Mouse (Mus musculus): ENCODE measurements at regions not wholly inside any gene's neighbourhood (a gene's known extent, or its start where the extent isn't known, plus 50 kb on each side); places are given as distances from the start of the nearest gene placed in this dataset.

DNA sequence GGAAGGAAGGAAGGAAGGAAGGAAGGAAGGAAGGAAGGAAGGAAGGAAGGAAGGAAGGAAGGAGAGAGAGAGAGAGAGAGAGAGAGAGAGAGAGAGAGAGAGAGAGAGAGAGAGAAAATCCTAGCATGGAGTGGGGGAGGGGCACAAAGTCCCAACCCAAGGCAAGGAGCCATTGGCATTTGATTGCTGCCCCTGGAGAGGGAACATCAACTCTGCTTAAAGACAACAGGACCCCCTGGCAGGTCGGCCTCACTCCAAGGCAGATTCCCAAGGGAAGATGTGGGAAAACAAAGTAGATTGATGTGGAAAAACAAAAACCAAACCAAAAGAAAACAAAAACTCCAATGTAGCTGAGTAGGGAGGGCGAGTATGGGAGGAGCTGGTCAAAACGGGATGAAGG lies 49.9 kb upstream of the Fzd10 start:
- DNase-seq (ENCODE audit: low spot score in 2 of 2): no peak
- intact Hi-C loops (cut with DNase I): no loop called here

DNA sequence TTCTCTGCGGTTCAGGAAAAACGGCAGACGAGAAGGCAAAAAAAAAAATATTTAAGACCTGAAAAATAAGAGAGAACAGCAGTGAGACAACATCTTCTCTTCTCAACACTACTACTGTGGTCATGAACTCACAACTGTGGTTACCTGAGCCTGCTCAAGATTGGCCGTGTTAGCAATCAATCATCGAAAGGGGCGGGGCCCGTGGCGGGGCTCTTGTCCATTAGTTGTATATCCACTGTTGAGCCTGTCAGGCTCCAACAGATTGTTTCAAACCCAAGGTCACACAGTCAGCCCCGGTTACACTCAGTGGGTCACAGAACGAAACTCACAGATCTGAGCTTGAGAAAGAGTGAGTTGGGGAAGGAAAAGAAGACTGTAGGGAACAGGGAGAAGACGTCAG lies 50.8 kb upstream of the Fzd10 start:
- intact Hi-C loops (cut with DNase I): no loop called here
- DNase-seq (ENCODE audit: low spot score in 2 of 2): no peak

DNA sequence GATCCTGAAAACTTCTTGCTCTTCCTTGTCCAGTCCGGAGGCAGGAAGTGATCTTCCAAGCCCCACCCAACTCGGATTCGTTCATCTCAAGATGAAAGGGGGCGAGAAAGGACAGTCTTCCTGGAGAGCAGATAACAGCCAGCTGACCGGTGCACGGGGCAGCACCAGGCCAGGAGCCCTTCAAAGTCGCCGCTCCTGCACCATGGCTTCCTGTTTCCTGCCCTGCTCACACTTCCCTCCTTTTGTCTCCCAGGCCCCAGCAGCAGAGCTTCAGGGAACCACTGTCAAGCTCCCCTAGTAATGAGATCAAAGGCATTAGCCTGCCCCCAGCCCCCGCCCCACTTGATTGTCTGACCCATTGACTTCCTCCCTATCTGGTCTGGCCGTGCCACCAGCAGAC lies 58.6 kb upstream of the Fzd10 start:
- DNase-seq (ENCODE audit: low spot score in 2 of 2): no peak
- intact Hi-C loops (cut with DNase I): no loop called here

DNA sequence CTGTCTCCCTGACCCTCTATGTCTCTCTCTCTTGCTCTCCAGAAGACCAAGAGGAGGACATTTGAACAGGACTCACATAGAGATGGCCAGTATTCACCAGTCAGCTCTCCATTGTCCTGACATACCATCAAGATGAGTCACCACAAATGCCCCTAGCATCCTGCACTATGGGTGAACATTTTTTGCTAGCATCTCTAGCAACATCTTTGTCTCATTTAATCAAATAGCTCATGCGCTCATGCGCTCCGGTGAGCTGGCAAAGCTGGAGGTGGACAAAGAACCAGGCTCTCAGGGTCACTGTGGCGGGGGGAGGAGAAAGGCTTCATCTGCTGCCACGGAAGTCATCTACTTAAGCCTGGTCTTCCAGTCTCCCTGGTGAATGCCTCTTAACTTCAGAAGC lies 62.0 kb upstream of the Fzd10 start:
- intact Hi-C loops (cut with DNase I): loop anchor here (5.0 kb wide), 1 partner anchor 124 kb away; no protein-coding TSS in a partner anchor
- no peak for DNase-seq (ENCODE audit: low spot score in 2 of 2)

DNA sequence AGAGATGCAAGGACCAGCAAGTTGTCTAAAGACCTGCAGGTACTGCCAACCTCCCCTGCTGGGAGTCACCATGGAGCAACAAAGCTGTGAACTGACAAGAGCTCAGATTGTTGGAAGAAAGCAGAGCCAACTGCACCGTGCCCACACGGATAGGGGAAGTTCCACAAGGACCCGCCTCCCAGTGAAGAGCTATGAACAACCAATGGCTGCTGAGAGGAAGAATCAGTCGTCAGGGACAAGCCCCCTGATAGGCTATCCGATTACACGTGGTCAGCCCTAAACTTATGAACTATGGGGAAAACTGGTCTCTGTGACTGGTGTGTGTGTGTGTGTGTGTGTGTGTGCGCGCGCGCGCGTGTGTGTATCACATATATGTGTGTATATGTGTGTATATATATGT lies 63.4 kb upstream of the Fzd10 start:
- intact Hi-C loops (cut with DNase I): loop anchor here (5.0 kb wide), 1 partner anchor 125 kb away; no protein-coding TSS in a partner anchor
- DNase-seq (ENCODE audit: low spot score in 2 of 2): no peak

DNA sequence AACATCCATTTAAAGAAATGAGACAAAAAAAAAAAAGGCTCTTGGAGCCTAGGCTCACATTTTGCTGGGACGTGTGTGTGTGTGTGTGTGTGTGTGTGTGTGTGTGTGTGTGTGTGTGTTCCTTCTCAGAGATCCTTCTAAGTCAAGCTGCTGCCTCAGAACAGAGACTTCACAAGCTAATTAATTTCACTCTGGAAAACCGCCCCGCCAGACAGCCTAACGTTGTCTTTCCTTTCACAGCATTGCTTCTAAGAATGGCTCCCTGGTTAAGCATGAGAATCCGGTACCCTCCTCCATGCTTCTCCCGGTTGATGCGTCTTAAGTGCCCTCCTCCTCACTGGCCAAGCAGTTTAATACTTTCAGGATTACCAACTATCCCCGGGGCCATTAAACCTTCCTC lies 64.3 kb upstream of the Fzd10 start:
- intact Hi-C loops (cut with DNase I): loop anchor here (5.0 kb wide), 1 partner anchor 126 kb away; no protein-coding TSS in a partner anchor

DNA sequence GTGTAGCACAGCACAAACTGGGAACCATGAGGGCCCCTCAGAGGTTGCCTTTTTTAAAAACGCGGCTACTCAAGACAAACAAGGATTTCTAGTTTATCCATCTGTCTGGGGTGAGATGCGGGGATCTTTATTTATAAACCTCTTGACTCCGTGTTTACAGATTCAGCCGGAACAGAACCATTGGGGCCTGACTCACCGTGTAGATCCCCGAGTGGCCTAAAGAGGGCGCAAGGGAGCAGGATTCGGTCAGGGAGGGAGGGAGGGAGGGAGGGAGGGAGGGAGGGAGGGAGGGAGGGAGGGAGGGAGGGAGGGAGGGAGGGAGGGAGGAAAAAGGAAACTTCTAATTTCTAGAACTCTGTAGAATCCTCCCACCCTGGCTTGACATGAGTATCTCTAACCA lies 73.4 kb upstream of the Fzd10 start:
- DNase-seq (ENCODE audit: low spot score in 2 of 2): no peak
- intact Hi-C loops (cut with DNase I): loop anchor here (10.0 kb wide), 1 partner anchor 458 kb away; no protein-coding TSS in a partner anchor

More for the DNA sequence above, 64.3 kb upstream of the Fzd10 start:
- peak; percentile 55 to 69 for DNase-seq (ENCODE audit: low spot score in 2 of 2)

DNA sequence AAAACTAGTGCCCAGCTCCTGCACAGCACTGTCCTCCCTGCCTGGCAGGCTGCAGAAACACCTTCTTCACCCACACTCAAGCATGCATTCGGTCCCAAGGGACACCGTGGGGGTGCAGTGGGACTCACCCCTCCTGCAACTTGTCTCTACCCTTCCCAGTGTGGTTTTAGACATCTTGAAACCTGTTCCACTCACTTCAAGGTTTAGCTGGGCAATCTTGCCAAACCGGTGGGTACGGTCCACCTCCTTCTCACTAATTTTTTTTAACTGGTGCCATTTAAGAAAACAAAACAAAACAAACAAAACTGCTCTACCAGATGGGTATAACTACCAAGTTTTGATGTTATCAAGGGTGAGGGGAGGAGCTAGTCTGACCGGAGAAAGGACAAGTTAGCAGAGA lies 74.2 kb upstream of the Fzd10 start:
- intact Hi-C loops (cut with DNase I): loop anchor here (10.0 kb wide), 1 partner anchor 458 kb away; no protein-coding TSS in a partner anchor
- DNase-seq (ENCODE audit: low spot score in 2 of 2): no peak

DNA sequence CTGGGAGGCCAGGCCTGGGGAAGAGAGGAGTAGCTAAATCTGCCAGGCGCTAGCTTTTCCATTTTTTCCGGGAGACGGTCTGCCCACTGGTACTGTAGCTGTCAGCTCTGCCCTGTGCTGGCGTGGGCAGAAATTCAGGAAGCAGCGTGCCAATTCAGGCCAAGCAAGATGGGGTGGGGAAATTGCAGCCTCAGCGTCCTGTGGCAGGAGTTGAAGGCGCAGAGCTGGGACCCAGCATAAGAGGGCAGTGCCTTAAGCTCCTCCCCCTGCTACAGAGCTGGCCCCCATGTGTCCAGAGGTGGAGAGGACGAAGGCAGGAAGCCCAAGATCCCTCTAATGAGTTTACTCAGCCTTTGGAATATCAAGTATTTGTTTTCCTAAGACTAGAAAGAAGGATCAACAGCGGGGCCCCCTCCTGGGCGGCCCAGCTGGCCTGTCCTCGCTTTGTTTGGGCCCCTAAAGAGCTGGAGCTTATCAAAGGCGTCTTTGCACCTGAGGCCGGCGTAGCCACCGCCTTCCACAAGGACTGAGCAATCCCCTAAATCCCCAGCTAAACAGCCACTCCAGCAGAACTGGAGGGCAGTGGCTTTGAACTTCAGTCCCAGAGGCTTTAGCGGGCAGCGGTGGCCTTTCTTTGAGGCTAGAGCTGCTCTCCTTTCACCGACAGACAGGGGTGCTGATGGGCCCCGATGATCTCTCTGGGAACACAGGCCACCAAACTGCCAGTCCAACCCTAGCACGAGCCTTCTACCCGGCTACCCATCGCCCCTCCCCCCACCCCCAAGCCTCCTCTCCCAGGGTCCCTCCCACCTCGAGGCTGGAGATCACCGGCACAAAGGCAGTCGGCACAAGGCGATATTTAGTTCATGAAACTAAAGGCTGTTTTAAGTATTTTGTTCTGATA lies 76.0 kb upstream of the Fzd10 start:
- intact Hi-C loops (cut with DNase I): loop anchor here (2.0 to 10.0 kb wide), 5 partner anchors 73 to 460 kb away; no protein-coding TSS in a partner anchor
- DNase-seq (ENCODE audit: low spot score in 2 of 2): peak in 1 of 2 experiments; percentile 37

DNA sequence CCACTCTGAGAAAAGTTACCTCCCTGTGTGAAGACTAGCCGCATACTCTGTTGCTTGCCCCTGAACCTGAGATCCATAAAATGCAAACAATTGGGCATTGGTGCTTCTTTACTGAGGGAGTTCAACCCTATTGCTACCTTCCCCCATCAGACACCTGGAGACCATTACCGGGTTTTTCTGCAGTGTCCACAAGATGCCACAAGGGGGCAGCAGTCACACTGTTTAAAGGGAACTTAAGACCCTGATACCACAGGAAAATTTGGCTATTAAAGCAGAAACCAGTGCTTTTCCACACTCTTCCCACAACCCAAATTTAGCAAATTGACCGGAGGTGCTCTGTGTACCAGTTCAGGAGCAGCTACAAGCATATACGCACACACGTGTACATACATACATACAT lies 78.0 kb upstream of the Fzd10 start:
- intact Hi-C loops (cut with DNase I): loop anchor here (5.0 to 10.0 kb wide), 4 partner anchors 75 to 462 kb away; no protein-coding TSS in a partner anchor
- DNase-seq (ENCODE audit: low spot score in 2 of 2): peak; percentile 51 to 65

DNA sequence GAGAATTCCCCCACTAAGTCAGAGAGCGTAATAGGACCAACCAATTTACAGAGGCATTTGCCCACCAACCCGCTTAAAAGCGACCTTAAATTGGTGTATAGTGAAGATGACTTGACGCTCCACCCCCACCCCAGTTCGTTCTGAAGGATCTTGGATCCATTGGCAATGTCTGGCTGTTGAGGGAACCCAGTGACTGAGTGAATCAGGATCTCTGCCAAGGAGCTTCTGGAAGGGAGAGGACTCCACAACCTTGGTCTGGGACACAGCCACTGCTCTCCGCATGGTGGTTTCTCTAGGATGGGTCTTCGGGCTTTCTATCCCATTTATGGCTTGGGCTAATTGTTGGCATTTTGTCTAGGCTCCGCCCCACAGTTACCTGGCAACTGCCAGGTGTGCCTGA lies 83.3 kb upstream of the Fzd10 start:
- intact Hi-C loops (cut with DNase I): no loop called here

DNA sequence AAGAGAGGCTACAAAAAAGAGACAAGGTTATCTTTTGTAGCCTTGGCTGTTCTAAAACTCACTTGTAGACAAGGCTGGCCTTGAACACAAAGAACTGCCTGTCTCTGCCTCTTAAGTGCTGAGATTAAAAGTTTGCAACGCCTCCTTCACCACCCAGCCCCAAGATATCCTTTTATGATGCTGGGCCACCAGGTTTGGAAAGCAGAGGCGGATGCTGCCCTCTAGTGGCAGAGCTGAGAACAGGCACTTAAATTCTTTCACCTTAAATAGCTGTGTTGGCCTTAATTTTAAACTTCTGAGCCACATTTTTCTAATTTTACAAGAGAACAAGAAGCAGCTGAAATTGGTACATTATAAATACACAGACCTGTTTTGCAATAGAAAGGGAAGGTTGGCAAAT lies 82.5 kb upstream of the Tmem132d start:
- intact Hi-C loops (cut with DNase I): no loop called here
- no peak for DNase-seq (ENCODE audit: low spot score in 2 of 2)

More for the DNA sequence above, 83.3 kb upstream of the Fzd10 start:
- no peak for DNase-seq (ENCODE audit: low spot score in 2 of 2)

DNA sequence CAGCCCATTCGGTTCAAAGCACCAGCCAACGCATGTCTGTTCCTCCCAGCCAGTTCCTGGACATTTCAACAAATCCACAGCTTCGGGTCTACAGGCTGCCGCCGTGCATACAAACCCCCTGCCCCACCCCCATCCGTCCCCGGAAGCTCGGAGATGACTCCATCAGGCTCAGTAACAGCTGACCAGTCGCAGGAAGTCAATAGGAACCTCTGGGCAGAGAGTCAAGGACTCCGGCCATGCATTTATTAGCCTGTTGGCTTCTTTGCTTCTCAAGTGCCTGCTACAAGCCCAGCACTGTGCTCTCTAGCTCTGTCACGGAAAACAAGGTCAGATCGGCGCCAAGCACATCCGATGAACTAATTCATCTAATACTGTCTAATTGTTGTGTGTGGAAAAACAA lies 80.4 kb upstream of the Tmem132d start:
- peak; percentile 24 to 54 for DNase-seq (ENCODE audit: low spot score in 2 of 2)
- intact Hi-C loops (cut with DNase I): no loop called here

DNA sequence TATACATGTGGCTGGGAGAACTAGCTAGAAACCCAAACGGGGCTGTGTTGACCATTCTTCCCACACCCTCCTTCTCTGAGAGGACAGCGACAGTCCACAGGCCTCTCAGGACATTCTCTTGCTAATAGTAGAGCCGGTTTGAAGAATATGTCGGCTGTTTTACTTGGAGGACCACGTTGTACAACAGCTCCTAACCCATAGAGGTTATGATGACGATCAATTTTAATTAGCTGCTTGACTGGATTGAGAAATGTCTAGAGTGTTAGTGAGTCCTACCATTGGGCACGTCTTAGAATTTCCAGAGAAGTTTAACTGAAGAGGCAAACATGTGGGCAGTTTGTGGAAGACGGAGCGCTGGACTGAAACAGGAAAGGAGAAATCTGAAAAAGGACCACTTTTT lies 79.7 kb upstream of the Tmem132d start:
- intact Hi-C loops (cut with DNase I): no loop called here
- DNase-seq (ENCODE audit: low spot score in 2 of 2): no peak

DNA sequence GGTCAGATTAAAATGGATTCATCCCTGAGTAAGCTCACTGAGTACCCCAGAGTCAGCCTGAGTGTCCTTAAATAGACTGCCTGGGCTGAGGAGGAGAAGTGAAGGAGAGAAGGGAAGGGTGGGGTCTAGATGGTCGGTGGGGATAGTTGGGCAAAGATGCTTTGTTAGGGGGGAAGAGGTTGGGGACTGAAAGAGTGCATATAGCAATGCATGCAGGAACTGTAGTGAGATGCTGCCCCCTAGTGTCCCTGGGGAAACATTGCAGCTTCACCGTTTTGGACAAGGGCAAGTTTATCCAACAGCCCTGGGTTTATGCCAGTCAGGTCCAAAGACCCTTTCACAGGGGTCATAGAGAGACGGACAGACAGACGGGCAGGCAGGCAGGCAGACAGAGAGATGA lies 71.6 kb upstream of the Tmem132d start:
- peak; percentile 42 to 72 for DNase-seq (ENCODE audit: low spot score in 2 of 2)
- intact Hi-C loops (cut with DNase I): no loop called here

DNA sequence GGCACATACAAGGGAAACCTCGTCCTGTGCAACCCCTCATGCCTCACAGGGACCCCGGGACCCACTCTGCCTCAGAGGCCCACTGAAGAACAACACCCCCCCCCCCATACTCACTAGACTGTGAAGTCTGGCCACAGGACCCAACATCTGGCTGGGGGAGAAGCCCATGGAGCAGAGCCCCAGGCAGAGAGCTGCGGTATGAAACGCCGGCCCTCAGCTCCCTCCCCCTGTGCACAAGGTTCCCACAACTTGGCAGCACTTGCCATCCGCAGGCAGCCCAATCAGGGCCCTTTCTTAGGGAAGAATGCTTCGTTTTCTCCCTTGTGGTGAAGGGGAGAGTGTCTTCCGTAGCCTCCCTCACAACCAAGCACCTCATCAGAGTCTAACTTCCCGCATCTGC lies 66.6 kb upstream of the Tmem132d start:
- intact Hi-C loops (cut with DNase I): no loop called here
- no peak for DNase-seq (ENCODE audit: low spot score in 2 of 2)

DNA sequence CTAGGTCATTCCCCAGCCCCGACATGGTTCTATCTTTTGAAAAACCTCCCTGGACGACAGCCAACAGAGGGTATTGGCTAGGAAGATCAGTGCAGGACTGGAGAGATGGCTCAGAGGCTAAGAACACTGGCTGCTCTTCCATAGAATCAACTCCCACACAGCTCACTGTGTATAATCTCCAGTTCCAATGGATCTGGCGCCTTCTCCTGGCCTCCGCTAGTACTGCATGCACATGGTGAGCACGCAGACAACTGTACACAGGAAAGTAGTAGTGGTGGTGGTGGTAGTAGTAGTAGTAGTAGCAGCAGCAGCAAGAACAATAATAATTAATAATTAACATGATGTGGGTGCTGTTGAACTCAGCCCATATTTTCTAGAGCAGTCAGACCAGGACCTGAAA lies 66.2 kb upstream of the Tmem132d start:
- intact Hi-C loops (cut with DNase I): no loop called here
- DNase-seq (ENCODE audit: low spot score in 2 of 2): peak; percentile 76 to 81

DNA sequence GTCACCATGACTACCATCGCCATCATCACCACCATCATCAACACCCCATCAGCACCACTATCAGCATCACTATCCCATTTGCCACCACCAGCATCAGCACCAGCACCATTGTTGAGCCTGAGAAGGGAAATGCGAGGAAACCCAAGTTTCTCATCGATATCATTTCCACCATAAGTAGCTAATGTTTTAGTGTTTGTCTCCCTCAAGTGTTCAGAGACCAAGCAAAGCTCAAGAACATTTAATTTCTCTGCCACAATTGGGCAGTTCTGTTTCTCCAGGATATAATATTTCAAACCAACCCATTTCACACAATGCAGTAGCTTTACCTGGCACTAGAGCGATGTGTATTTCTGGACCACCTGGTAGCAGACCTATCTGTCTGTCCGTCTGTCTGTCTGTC lies 59.7 kb upstream of the Tmem132d start:
- intact Hi-C loops (cut with DNase I): no loop called here
- no peak for DNase-seq (ENCODE audit: low spot score in 2 of 2)

DNA sequence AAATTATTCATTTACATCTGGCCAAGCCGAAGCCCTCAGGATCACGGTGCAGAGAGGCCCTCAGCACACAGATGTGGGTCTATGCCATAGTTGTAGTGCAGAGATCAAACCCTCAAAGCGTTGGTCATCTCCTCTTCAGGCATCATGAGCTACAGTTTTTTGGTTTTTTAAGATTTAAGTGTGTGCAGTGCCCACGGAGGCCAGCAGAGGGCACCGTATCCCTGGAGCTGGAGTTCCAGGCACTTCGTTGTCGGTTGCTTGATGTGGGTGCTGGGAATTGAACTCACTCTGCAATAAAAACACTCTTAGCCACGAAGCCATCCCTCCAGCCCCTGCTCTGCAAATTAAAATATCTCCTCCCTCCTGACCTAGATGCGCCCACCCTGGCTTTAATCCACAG lies 58.3 kb upstream of the Tmem132d start:
- intact Hi-C loops (cut with DNase I): no loop called here
- peak; percentile 42 to 55 for DNase-seq (ENCODE audit: low spot score in 2 of 2)

DNA sequence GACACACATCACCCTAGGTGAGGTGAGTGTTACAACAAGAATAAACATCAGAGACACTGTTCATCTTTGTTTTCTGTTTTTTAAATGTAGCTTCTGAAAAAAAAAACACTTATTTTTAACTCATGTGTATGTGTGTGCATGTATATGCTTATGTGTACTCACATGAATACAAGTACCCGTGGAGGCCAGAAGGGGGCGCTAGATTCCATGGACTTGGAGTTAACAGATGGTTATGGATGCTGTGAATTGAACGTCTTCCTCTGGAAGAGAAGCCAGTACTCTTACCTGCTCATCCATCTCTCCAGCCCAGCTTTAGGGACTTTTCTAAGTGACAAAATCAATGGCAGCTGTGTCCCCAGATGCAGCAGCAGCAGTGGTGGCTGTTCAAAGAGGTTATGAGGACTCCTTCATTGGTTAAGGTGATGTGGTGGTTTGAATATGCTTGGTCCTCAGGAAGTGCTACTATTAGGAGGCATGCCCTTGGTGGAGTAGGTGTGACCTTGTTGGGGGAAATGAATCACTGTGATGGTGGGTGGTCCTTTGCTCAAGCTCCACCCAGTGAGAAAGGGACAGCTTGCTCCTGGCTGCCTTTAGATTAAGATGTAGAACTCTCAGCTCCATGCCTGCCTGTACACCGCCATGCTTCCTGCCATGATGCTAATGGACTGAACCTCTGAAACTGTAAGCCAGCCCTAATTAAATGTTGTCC lies 56.1 kb upstream of the Tmem132d start:
- intact Hi-C loops (cut with DNase I): no loop called here
- DNase-seq (ENCODE audit: low spot score in 2 of 2): no peak
